Mouse (Mus musculus): ENCODE data around the gene Nr5a1. TPM values are rescaled to one million over a fixed set of nuclear protein-coding genes. Genes with fewer than 3 reads are reported as not detected.

Nr5a1 gene
- polyA plus RNA-seq, 1 experiment from 2014 or later = 0.28 TPM

DNA sequence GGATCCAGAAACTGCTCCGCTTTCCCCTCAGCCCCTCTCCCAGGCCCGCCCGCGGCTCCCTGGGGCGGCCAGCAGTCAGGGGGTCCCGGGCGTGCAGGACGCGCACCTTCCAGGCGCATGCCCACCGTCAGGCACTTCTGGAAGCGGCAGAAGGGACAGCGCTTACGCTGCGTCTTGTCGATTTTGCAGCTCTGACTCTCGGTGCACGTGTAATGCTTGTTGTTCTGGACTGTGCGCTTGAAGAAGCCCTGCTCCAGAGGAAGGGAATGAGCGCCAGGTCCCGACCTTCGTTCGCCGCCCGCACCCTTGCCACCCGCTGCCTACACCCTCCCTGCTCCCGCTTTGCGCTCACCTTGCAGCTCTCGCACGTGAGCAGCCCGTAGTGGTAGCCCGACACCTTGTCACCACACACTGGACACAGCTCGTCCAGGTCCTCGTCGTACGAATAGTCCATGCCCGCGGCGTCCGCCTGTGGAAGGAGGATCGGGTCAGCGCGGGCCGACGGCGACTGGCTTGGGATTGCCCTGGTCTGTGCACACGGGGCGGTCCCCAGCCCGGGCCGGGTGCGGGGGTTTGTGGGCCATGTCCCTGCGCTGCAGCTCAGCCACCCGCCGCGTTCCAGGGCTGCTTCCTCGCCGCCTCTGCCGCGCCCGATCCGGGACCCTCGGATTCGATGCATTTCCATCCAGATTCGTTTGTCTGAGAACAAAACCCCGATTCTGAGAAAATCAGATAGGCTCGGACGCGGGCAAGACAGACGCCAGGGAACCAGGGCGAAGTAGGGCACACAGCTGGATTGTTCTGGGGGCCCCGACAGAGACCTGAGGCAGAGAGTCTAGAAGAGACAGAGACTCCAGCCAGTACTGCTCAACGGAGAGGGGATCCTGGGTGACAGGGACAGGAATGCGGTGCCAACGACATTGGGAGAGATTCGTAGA, 3.8 kb downstream of the Nr5a1 start:
- H3K4me1 ChIP-seq (replicated peaks; ENCODE audit: control insufficient read depth, insufficient read depth) = 0 out of 2 replicates have a peak, but pooled peaks cover 3% of the 10 kb centered on the region
- TF ChIP-seq EP300 (optimal IDR thresholded peaks at IDR 0.05) = no peak
- TF ChIP-seq CTCF (IDR thresholded peaks at IDR 0.05; ENCODE audit: low read depth) = no peak
- peak overlapping the region; percentile 35; the same call in 1 of the 2 replicates for H3K4me2 ChIP-seq (replicated peaks; ENCODE audit: low read depth)
- WGBS = 2% methylated on average over 75 of the region's 75 CpGs
- H3K27me3 ChIP-seq (ENCODE audit: control insufficient read depth, insufficient read depth, low read length) = peaks cover 3% of the 10 kb centered on the region; the same call in 1 of the 2 replicates
- H3K27ac ChIP-seq (replicated peaks) = no peak overlapping the region
- no peaks in the 10 kb centered on the region for H3K9me3 ChIP-seq (ENCODE audit: control insufficient read depth, low read length)
- peak overlapping the region; percentile 21 for H3K4me3 ChIP-seq (ENCODE audit: low read depth, low read length)
- peak; percentile 48 for DNase-seq (ENCODE audit: low spot score)
- peak; percentile 18; the same call in 1 of the 2 replicates for ATAC-seq (ENCODE audit: low FRiP score, low TSS enrichment)
- no peak overlapping the region for H3K9ac ChIP-seq (ENCODE audit: low read length)
- no peaks in the 10 kb centered on the region for H3K36me3 ChIP-seq (ENCODE audit: control insufficient read depth, insufficient read depth, low read length)

- Histone ChIP-seq H3K4me3 (ENCODE audit: low read depth, low read length) (no peak overlapping the region), H3K9ac (ENCODE audit: low read length) (no peak overlapping the region), H3K36me3 (ENCODE audit: control insufficient read depth, insufficient read depth, low read length) (no peaks in the 10 kb centered on the region), H3K27me3 (ENCODE audit: control insufficient read depth, insufficient read depth, low read length) (peaks cover 3% of the 10 kb centered on the region; the same call in 1 of the 2 replicates), H3K4me1 (replicated peaks; ENCODE audit: control insufficient read depth, insufficient read depth) (0 out of 2 replicates have a peak, but pooled peaks cover 3% of the 10 kb centered on the region), H3K27ac (replicated peaks) (no peak overlapping the region), H3K9me3 (ENCODE audit: control insufficient read depth, low read length) (no peaks in the 10 kb centered on the region), H3K4me2 (replicated peaks; ENCODE audit: low read depth) (0 out of 2 replicates have a peak overlapping the region, but pooled peaks have one; percentile 14)
- no peak; the same call in 1 of the 2 replicates for ATAC-seq (ENCODE audit: low FRiP score, low TSS enrichment)
- TF ChIP-seq CTCF (IDR thresholded peaks at IDR 0.05; ENCODE audit: low read depth) (no peak), EP300 (optimal IDR thresholded peaks at IDR 0.05) (no peak)
- peak; percentile 26 for DNase-seq (ENCODE audit: low spot score)
- WGBS = 23% methylated on average over 12 of the region's 12 CpGs
Measured at GRCm38 (mm10) chr2:38708907-38709688, 5.2 kb downstream of the Nr5a1 start.

GRCm38 (mm10) chr2:38706661-38707060, 7.7 kb downstream of the Nr5a1 start:
- H3K9ac ChIP-seq (ENCODE audit: low read length) = no peak overlapping the region
- no peaks in the 10 kb centered on the region for H3K36me3 ChIP-seq (ENCODE audit: control insufficient read depth, insufficient read depth, low read length)
- H3K9me3 ChIP-seq (ENCODE audit: control insufficient read depth, low read length) = no peaks in the 10 kb centered on the region
- no peak overlapping the region for H3K4me3 ChIP-seq (ENCODE audit: low read depth, low read length)
- TF ChIP-seq EP300 (optimal IDR thresholded peaks at IDR 0.05) (no peak), CTCF (IDR thresholded peaks at IDR 0.05; ENCODE audit: low read depth) (no peak; the same call in 1 of the 2 replicates)
- DNase-seq (ENCODE audit: low spot score) (no peak), ATAC-seq (ENCODE audit: low FRiP score, low TSS enrichment) (no peak)
- 39% methylated on average over 6 of the region's 6 CpGs for WGBS
- H3K4me1 ChIP-seq (replicated peaks; ENCODE audit: control insufficient read depth, insufficient read depth) = 0 out of 2 replicates have a peak, but pooled peaks cover 3% of the 10 kb centered on the region
- no peak overlapping the region for H3K4me2 ChIP-seq (replicated peaks; ENCODE audit: low read depth)
- peaks cover 3% of the 10 kb centered on the region; the same call in 1 of the 2 replicates for H3K27me3 ChIP-seq (ENCODE audit: control insufficient read depth, insufficient read depth, low read length)
- no peak overlapping the region for H3K27ac ChIP-seq (replicated peaks)

DNA sequence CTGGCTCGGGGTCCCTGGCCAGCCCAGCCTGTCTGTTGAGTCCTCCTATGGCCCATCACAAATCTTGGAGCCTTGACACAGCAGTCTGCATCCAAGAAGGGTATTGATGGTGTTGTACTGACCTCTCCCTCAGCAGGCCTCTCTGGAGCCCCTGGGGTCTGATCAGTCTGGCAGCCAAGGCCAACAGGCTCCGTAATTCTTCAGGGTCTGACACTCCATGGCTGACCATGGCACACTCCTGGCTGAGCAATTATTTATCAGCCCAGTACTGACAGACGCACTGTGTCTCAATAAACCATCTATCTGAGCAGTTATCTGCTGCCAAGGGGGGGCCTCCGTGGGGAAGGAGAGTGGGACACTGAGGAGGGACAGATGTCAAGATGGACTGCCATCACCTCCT, 9.3 kb downstream of the Nr5a1 start:
- 57% methylated on average over 4 of the region's 4 CpGs for WGBS
- no peaks in the 10 kb centered on the region for H3K4me1 ChIP-seq (replicated peaks; ENCODE audit: control insufficient read depth, insufficient read depth)
- H3K36me3 ChIP-seq (ENCODE audit: control insufficient read depth, insufficient read depth, low read length) = no peaks in the 10 kb centered on the region
- H3K27ac ChIP-seq (replicated peaks) = no peak overlapping the region
- ATAC-seq (ENCODE audit: low FRiP score, low TSS enrichment) = no peak
- H3K27me3 ChIP-seq (ENCODE audit: control insufficient read depth, insufficient read depth, low read length) = no peaks in the 10 kb centered on the region; the same call in 1 of the 2 replicates
- no peak overlapping the region for H3K9ac ChIP-seq (ENCODE audit: low read length)
- TF ChIP-seq EP300 (optimal IDR thresholded peaks at IDR 0.05) (no peak), CTCF (IDR thresholded peaks at IDR 0.05; ENCODE audit: low read depth) (no peak)
- no peak overlapping the region for H3K4me3 ChIP-seq (ENCODE audit: low read depth, low read length)
- no peak overlapping the region for H3K4me2 ChIP-seq (replicated peaks; ENCODE audit: low read depth)
- H3K9me3 ChIP-seq (ENCODE audit: control insufficient read depth, low read length) = no peaks in the 10 kb centered on the region
- no peak for DNase-seq (ENCODE audit: low spot score)

DNA sequence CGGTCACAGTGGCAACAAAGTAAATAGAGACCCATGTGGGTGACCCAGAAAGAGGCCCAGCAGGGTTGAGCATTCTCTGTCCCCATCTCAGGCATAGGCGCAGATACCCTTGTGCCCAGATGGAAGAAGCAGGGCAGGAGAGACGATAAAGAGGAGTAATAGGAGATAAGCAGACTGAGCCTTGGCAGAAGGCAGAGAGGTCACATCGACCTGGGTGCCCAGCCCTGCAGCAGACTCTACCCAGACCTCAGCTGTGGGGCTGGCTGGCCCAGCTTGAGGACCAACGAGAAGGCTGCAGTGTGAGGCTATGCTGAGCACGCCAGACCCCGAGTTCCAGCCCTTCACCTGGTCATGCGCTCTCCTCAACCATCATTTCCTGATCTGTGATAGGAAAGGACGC, 10.0 kb downstream of the Nr5a1 start:
- Histone ChIP-seq H3K4me2 (replicated peaks; ENCODE audit: low read depth) (no peak overlapping the region), H3K9ac (ENCODE audit: low read length) (no peak overlapping the region), H3K36me3 (ENCODE audit: control insufficient read depth, insufficient read depth, low read length) (no peaks in the 10 kb centered on the region), H3K9me3 (ENCODE audit: control insufficient read depth, low read length) (no peaks in the 10 kb centered on the region), H3K27me3 (ENCODE audit: control insufficient read depth, insufficient read depth, low read length) (no peaks in the 10 kb centered on the region; the same call in 1 of the 2 replicates), H3K27ac (replicated peaks) (no peak overlapping the region), H3K4me1 (replicated peaks; ENCODE audit: control insufficient read depth, insufficient read depth) (no peaks in the 10 kb centered on the region), H3K4me3 (ENCODE audit: low read depth, low read length) (no peak overlapping the region)
- TF ChIP-seq EP300 (optimal IDR thresholded peaks at IDR 0.05) = no peak
- no peak for TF ChIP-seq CTCF (IDR thresholded peaks at IDR 0.05; ENCODE audit: low read depth)
- no peak for ATAC-seq (ENCODE audit: low FRiP score, low TSS enrichment)
- DNase-seq (ENCODE audit: low spot score) = no peak
- WGBS = 72% methylated on average over 9 of the region's 9 CpGs

All from stomach, postnatal 0 days (tissue).